Mouse (Mus musculus): ENCODE results near the gene Gm10842. TPM values are rescaled to one million over a fixed set of nuclear protein-coding genes. Genes with fewer than 3 reads are reported as not detected.
A peak's percentile ranks its signal among the peaks of the same experiment; 100 is the strongest.
"Not testable (repeated sequence)": the region's sequence is repeated elsewhere in the genome, so short reads cannot be mapped to it uniquely, and the experiment has no call there.

Gene Gm10842
- total and polyA plus RNA-seq, 2 experiments from 2014 or later = not detected

DNA sequence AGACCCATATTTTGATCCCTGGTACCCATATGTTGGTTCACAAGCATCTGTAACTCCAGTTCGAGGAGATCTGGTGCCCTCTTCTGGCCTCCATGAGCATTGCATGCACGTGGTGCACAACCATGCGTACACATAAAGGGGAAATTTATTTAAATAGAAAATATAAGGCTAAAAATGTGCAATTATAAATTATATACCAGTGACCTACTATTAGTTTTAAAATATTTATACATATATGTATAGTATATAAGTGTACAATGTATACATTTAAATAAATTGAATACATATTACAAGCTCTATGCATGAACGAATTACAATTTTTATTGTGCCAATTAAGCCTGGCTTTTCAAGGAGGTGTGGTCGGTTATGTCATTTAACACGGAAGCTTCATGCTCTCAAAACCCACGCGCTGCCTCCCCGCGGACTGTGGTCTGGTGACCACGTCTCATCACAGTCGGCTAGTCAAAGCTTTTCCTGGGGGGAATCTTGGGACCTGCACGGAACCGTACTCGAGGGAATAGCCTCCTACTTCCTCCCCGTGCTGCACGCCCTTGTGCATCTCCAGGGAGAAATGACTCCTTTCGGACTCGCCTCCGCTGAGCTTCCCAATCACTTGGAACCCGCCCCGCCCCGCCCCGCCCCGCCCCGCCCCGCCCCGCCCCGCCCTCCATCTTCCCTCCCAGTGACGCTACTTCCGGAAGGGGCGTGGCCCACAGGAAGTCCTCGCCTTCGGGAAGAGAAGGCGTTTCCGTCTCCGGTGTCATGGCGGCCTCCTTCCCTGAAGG, 20.8 kb upstream of the Gm10842 start, which contains the start of gene Mettl2:
Gene Mettl2 (plus strand): TSS at position 691 of the 785 bp plus-strand sequence.
- no peaks in the 10 kb centered on the region for H3K9me3 ChIP-seq (replicated peaks; ENCODE audit: control insufficient read depth, low read length)
- H3K9ac ChIP-seq (replicated peaks; ENCODE audit: low read depth, low read length) = peak within 1 kb of the TSS; percentile 62
- DNase-seq (ENCODE audit: low spot score) = peak; percentile 82
- ATAC-seq (ENCODE audit: insufficient read depth, low read depth) = peak; percentile 93
- peak within 1 kb of the TSS; percentile 75 for H3K27ac ChIP-seq (ENCODE audit: low read depth)
- H3K27me3 ChIP-seq (ENCODE audit: control insufficient read depth, insufficient read depth, low read length) = no peaks in the 10 kb centered on the region
- H3K4me3 ChIP-seq (ENCODE audit: low read depth, low read length) = peak within 1 kb of the TSS; percentile 89
- TF ChIP-seq CTCF (IDR thresholded peaks at IDR 0.05; ENCODE audit: low read depth) = peak; percentile 73
- TF ChIP-seq EP300 (IDR thresholded peaks at IDR 0.05; ENCODE audit: low read depth) = no peak
- peaks cover 11% of the 10 kb centered on the region for H3K4me1 ChIP-seq (ENCODE audit: control insufficient read depth, insufficient read depth)
- H3K4me2 ChIP-seq (ENCODE audit: low read depth, low read length) = peak within 1 kb of the TSS; percentile 94
- H3K36me3 ChIP-seq (replicated peaks; ENCODE audit: control insufficient read depth, insufficient read depth, low read length) = peaks cover 14% of the 10 kb centered on the region
- 1% methylated on average over 36 of the region's 38 CpGs for WGBS

DNA sequence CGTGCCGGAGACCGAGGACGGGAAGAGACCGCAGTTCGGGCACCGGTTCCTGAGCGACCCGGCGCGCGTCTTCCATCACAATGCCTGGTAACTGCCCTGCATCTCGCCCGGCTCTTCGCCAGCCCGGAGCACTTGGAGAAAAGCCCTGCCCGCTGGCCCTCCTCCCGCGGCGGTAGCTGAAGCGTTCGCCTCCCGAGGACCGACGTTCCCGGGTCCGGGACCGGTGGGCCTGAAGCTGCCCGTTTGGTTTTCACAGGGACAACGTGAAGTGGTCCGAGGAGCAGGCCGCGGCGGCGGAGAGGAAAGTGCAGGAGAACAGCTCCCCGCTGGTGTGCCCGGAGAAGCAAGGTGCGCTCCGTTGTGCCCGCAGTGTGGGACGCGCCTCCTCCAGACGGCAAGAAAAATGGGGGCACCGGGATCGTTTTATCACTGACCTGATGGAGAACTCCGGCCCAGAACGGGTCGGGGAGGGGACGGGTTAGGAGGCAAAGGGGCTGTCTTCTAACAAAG, 20.1 kb upstream of the Gm10842 start:
- peaks cover 19% of the 10 kb centered on the region for H3K36me3 ChIP-seq (replicated peaks; ENCODE audit: control insufficient read depth, insufficient read depth, low read length)
- ATAC-seq (ENCODE audit: insufficient read depth, low read depth) = peak; percentile 27; the same call in 1 of the 2 replicates
- no peak for TF ChIP-seq CTCF (IDR thresholded peaks at IDR 0.05; ENCODE audit: low read depth)
- TF ChIP-seq EP300 (IDR thresholded peaks at IDR 0.05; ENCODE audit: low read depth) = no peak
- WGBS = under 1% methylated on average over 48 of the region's 49 CpGs
- peak overlapping the region; percentile 62 for H3K9ac ChIP-seq (replicated peaks; ENCODE audit: low read depth, low read length)
- H3K9me3 ChIP-seq (replicated peaks; ENCODE audit: control insufficient read depth, low read length) = no peaks in the 10 kb centered on the region
- no peak overlapping the region for H3K27ac ChIP-seq (ENCODE audit: low read depth)
- no peak for DNase-seq (ENCODE audit: low spot score)
- peak overlapping the region; percentile 89 for H3K4me3 ChIP-seq (ENCODE audit: low read depth, low read length)
- peaks cover 11% of the 10 kb centered on the region for H3K4me1 ChIP-seq (ENCODE audit: control insufficient read depth, insufficient read depth)
- peak overlapping the region; percentile 94 for H3K4me2 ChIP-seq (ENCODE audit: low read depth, low read length)
- H3K27me3 ChIP-seq (ENCODE audit: control insufficient read depth, insufficient read depth, low read length) = no peaks in the 10 kb centered on the region

DNA sequence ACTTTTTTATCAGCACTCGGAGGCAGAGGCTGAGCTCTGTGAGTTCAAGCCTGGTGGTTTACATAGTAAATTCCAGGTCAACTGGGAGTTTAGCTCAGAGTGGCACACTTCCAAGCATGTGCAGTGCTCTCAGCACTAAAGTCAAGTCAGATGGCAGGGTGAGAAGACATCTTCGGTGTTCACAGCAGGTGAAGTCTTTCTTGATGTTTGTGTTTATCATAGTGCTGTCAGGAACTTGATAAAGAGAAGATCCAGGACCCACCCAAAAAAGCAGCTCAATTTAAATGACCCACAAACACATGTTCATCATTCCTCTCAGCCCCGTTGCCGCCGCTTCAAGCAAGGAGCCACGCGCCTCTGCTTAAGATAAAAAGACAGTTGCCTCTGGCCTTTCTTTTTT, 11.0 kb upstream of the Gm10842 start:
- DNase-seq (ENCODE audit: low spot score) (no peak), ATAC-seq (ENCODE audit: insufficient read depth, low read depth) (no peak)
- no peak overlapping the region for H3K27ac ChIP-seq (ENCODE audit: low read depth)
- H3K27me3 ChIP-seq (ENCODE audit: control insufficient read depth, insufficient read depth, low read length) = no peaks in the 10 kb centered on the region
- no peak overlapping the region for H3K4me3 ChIP-seq (ENCODE audit: low read depth, low read length)
- no peak overlapping the region for H3K4me2 ChIP-seq (ENCODE audit: low read depth, low read length)
- H3K9ac ChIP-seq (replicated peaks; ENCODE audit: low read depth, low read length) = no peak overlapping the region
- TF ChIP-seq EP300 (IDR thresholded peaks at IDR 0.05; ENCODE audit: low read depth) (no peak), CTCF (IDR thresholded peaks at IDR 0.05; ENCODE audit: low read depth) (no peak)
- H3K9me3 ChIP-seq (replicated peaks; ENCODE audit: control insufficient read depth, low read length) = no peaks in the 10 kb centered on the region
- peaks cover 97% of the 10 kb centered on the region for H3K36me3 ChIP-seq (replicated peaks; ENCODE audit: control insufficient read depth, insufficient read depth, low read length)
- 92% methylated on average over 7 of the region's 7 CpGs for WGBS
- no peaks in the 10 kb centered on the region for H3K4me1 ChIP-seq (ENCODE audit: control insufficient read depth, insufficient read depth)

DNA sequence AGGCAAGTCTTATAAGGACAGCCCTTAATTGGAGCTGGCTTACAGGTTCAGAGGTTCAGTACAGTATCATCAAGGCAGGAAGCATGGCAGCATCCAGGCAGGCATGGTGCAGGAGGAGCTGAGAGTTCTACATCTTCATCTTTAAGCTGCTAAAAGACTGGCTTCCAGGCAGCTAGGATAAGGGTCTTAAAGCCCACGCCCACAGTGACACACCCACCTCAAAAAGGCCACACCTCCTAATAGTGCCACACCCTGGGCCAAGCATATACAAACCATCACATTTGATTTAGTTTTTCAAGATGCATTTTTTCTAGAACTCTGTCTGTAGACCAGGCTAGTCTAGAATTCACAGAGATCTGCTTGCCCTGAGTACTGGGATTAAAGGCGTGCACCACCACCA, 9.4 kb upstream of the Gm10842 start:
- H3K27ac ChIP-seq (ENCODE audit: low read depth); DNase-seq (ENCODE audit: low spot score); H3K4me3 ChIP-seq (ENCODE audit: low read depth, low read length); H3K4me1 ChIP-seq (ENCODE audit: control insufficient read depth, insufficient read depth); ATAC-seq (ENCODE audit: insufficient read depth, low read depth); H3K9ac ChIP-seq (replicated peaks; ENCODE audit: low read depth, low read length); H3K27me3 ChIP-seq (ENCODE audit: control insufficient read depth, insufficient read depth, low read length); H3K9me3 ChIP-seq (replicated peaks; ENCODE audit: control insufficient read depth, low read length); H3K4me2 ChIP-seq (ENCODE audit: low read depth, low read length): not testable (repeated sequence)
- peaks cover 90% of the 10 kb centered on the region for H3K36me3 ChIP-seq (replicated peaks; ENCODE audit: control insufficient read depth, insufficient read depth, low read length)
- 85% methylated on average over 2 of the region's 2 CpGs for WGBS

GRCm38 (mm10) chr11:105140512-105140911, 6.2 kb upstream of the Gm10842 start:
- H3K27ac ChIP-seq (ENCODE audit: low read depth); DNase-seq (ENCODE audit: low spot score); H3K4me2 ChIP-seq (ENCODE audit: low read depth, low read length); H3K27me3 ChIP-seq (ENCODE audit: control insufficient read depth, insufficient read depth, low read length); H3K9me3 ChIP-seq (replicated peaks; ENCODE audit: control insufficient read depth, low read length); ATAC-seq (ENCODE audit: insufficient read depth, low read depth); H3K4me1 ChIP-seq (ENCODE audit: control insufficient read depth, insufficient read depth); H3K9ac ChIP-seq (replicated peaks; ENCODE audit: low read depth, low read length); H3K4me3 ChIP-seq (ENCODE audit: low read depth, low read length): not testable (repeated sequence)
- H3K36me3 ChIP-seq (replicated peaks; ENCODE audit: control insufficient read depth, insufficient read depth, low read length) = peaks cover 58% of the 10 kb centered on the region
- WGBS = 99% methylated on average over 7 of the region's 8 CpGs

- Histone ChIP-seq H3K27ac (ENCODE audit: low read depth) (no peak overlapping the region), H3K9ac (replicated peaks; ENCODE audit: low read depth, low read length) (no peak overlapping the region), H3K4me3 (ENCODE audit: low read depth, low read length) (no peak overlapping the region), H3K9me3 (replicated peaks; ENCODE audit: control insufficient read depth, low read length) (no peaks in the 10 kb centered on the region), H3K4me2 (ENCODE audit: low read depth, low read length) (no peak overlapping the region), H3K27me3 (ENCODE audit: control insufficient read depth, insufficient read depth, low read length) (no peaks in the 10 kb centered on the region), H3K4me1 (ENCODE audit: control insufficient read depth, insufficient read depth) (no peaks in the 10 kb centered on the region), H3K36me3 (replicated peaks; ENCODE audit: control insufficient read depth, insufficient read depth, low read length) (peaks cover 52% of the 10 kb centered on the region)
- no peak for DNase-seq (ENCODE audit: low spot score)
- 89% methylated on average over 5 of the region's 5 CpGs for WGBS
- no peak for ATAC-seq (ENCODE audit: insufficient read depth, low read depth)
- TF ChIP-seq EP300 (IDR thresholded peaks at IDR 0.05; ENCODE audit: low read depth) = no peak
- no peak for TF ChIP-seq CTCF (IDR thresholded peaks at IDR 0.05; ENCODE audit: low read depth)
Observed at GRCm38 (mm10) chr11:105141115-105141514, 5.6 kb upstream of the Gm10842 start.
